Mouse (Mus musculus) liver, postnatal 0 days (tissue): ENCODE data around the gene Fam189b. TPM values are rescaled to one million over a fixed set of nuclear protein-coding genes. Genes with fewer than 3 reads are reported as not detected.

Source experiments
- ATAC-seq: fragments of 200-750 bp; cut with Nextera tagmentation; 2 replicates; pipeline ENCODE4 v1.8.0; 2017; ENCODE audit warnings: mild to moderate bottlenecking, moderate library complexity
- DNase-seq: peaks from one replicate; pipeline ENCODE4 v3.0.0-alpha.2; 2016
- H3K27ac ChIP-seq: fragments of 300-500 bp; sonication (generic); 2 replicates; pipeline ENCODE4 v1.5.1; 2014; ENCODE audit warnings: antibody characterized with exemption, moderate library complexity, mild to moderate bottlenecking, low read depth
- H3K27me3 ChIP-seq: fragments of 300-500 bp; sonication (generic); 2 replicates; pipeline ENCODE4 v1.6.1; 2014; ENCODE audit warnings: low read length, control low read depth, mixed read lengths; ENCODE audit not compliant: insufficient read depth
- H3K36me3 ChIP-seq: fragments of 300-500 bp; sonication (generic); replicated peaks from 2 replicates; pipeline ENCODE4 v1.6.1; 2014; ENCODE audit warnings: mild to moderate bottlenecking, control low read depth, low read length, moderate library complexity, mixed read lengths; ENCODE audit not compliant: insufficient read depth
- H3K4me1 ChIP-seq: fragments of 300-500 bp; sonication (generic); 2 replicates; pipeline ENCODE4 v1.6.1; 2014; ENCODE audit warnings: antibody characterized with exemption, mild to moderate bottlenecking, control low read depth; ENCODE audit not compliant: insufficient read depth
- H3K4me2 ChIP-seq: fragments of 300-500 bp; sonication (generic); 2 replicates; pipeline ENCODE4 v1.6.1; 2014; ENCODE audit warnings: low read depth, mild to moderate bottlenecking, low read length, moderate library complexity, mixed read lengths
- H3K4me3 ChIP-seq: fragments of 300-500 bp; sonication (generic); 2 replicates; pipeline ENCODE4 v1.5.1; 2014; ENCODE audit warnings: low read depth, low read length
- H3K9ac ChIP-seq: fragments of 300-500 bp; sonication (generic); replicated peaks from 2 replicates; pipeline ENCODE4 v1.6.1; 2014; ENCODE audit warnings: mild to moderate bottlenecking, moderate library complexity
- H3K9me3 ChIP-seq: fragments of 300-500 bp; sonication (generic); 2 replicates; pipeline ENCODE4 v1.6.1; 2016; ENCODE audit warnings: mild to moderate bottlenecking, control low read depth, low read length, mixed read lengths
- CTCF ChIP-seq: sonication (generic); IDR thresholded peaks from 2 replicates; pipeline ENCODE4 v1.5.1; 2016; ENCODE audit warnings: antibody characterized with exemption, low read depth
- EP300 ChIP-seq: IDR thresholded peaks from 2 replicates; pipeline ENCODE4 v1.6.1; 2016; ENCODE audit warnings: antibody characterized with exemption, low read depth, mild to moderate bottlenecking
- WGBS: fragments of 180-500 bp; shearing (Covaris S2); extraction: QIAGEN DNeasy Blood & Tissue Kit; methylation state at CpG from one replicate; pipeline ENCODE4 v1.1.7; 2014; ENCODE audit not compliant: insufficient replicate concordance; 5-methylcytosine and 5-hydroxymethylcytosine counted together
- polyA plus RNA-seq: library from polyadenylated mRNA; unstranded; fragments of >200 nt; fragmentation: Nextera tagmentation; extraction: Ambion mirVana; gene quantifications from 2 replicates; pipeline ENCODE4 v1.2.1, GENCODE M21; 2015

The Fam189b gene
- polyA plus RNA-seq, 1 experiment from 2014 or later: 2.1 TPM

DNA sequence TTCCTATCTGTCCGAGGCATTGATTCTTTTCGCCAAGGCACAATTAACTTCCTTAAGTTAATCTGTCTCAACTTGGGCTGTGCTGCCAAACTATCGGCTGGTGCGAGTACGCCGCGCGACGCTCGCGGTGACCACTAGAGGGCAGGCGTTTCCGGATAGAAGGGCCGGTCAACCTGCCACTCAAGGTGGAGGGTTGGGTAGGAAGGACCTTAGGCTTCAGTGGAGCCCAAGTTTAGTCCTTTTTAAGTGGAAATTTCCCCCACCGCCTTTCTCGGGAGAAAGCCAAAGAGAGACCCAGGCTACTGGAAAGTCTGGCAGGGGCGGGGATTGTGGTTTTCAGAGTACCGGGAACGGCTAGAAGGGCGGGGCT, 45.2 kb downstream of the Fam189b start:
- Histone ChIP-seq H3K27ac (no peak overlapping the region), H3K9ac (peak overlapping the region; percentile 50), H3K4me3 (peak overlapping the region; percentile 57), H3K36me3 (no peaks in the 10 kb centered on the region), H3K9me3 (no peaks in the 10 kb centered on the region), H3K27me3 (peaks cover 48% of the 10 kb centered on the region), H3K4me2 (peak overlapping the region; percentile 81), H3K4me1 (peaks cover 10% of the 10 kb centered on the region)
- ATAC-seq: peak; percentile 79
- TF ChIP-seq CTCF (peak; percentile 96), EP300 (no peak)
- DNase-seq: peak; percentile 91
- WGBS: under 1% methylated on average over 20 of the region's 20 CpGs

DNA sequence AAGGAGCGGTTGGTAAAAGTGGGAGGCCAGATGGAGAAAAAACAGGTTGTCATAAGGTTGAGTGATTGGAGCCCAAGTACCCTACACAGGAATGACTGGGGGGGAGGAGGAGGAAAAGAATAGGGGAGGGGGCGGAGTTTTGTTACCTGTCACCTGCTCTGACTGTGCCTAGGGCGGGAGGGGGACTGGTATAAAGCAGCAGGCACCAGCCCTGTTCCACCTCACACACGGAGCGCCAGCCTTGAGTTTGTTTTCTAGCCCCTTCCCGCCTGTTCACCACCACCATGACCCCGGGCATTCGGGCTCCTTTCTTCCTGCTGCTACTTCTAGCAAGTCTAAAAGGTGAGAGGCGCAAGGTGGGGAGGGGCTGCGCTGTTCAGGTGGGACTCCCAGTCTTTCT, 45.9 kb downstream of the Fam189b start, which contains the start of gene Muc1:
Gene Muc1 (plus strand): TSS at position 222 of the 400 bp plus-strand sequence.
- peak within 1 kb of the TSS; percentile 50 for H3K9ac ChIP-seq
- no peak within 1 kb of the TSS for H3K27ac ChIP-seq
- no peaks in the 10 kb centered on the region for H3K9me3 ChIP-seq
- H3K4me3 ChIP-seq: peak within 1 kb of the TSS; percentile 57
- 41% methylated on average over 10 of the region's 10 CpGs for WGBS
- no peaks in the 10 kb centered on the region for H3K36me3 ChIP-seq
- H3K27me3 ChIP-seq: peaks cover 48% of the 10 kb centered on the region
- ATAC-seq (no peak), DNase-seq (no peak)
- peaks cover 16% of the 10 kb centered on the region for H3K4me1 ChIP-seq
- TF ChIP-seq EP300: no peak
- TF ChIP-seq CTCF: no peak
- peak within 1 kb of the TSS; percentile 81 for H3K4me2 ChIP-seq

DNA sequence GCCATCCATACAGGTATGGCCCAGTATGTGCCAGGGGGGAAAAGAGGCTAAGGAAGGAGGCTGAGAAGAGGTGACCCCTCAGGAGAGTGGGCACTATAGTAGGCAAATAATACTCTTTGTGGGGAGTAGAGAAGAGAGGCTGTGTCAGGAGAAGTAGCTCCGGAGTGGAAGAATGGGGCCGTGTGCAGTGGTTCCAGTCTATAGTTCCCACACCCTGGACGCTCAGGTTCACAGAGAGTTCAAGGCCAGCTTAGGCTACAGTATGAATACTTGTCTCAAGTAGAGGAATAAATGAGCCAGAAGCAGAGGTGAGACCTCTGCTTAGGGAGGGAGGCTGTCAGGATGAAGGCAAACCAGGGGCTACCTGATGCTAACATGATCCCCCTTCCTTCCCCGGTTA, 46.3 kb downstream of the Fam189b start:
- WGBS: 70% methylated on average over 4 of the region's 4 CpGs
- TF ChIP-seq CTCF (no peak), EP300 (no peak)
- DNase-seq (no peak), ATAC-seq (no peak)
- Histone ChIP-seq H3K36me3 (no peaks in the 10 kb centered on the region), H3K9me3 (no peaks in the 10 kb centered on the region), H3K9ac (no peak overlapping the region), H3K27ac (no peak overlapping the region), H3K4me2 (no peak overlapping the region), H3K4me1 (peaks cover 16% of the 10 kb centered on the region), H3K27me3 (peaks cover 48% of the 10 kb centered on the region), H3K4me3 (no peak overlapping the region)

DNA sequence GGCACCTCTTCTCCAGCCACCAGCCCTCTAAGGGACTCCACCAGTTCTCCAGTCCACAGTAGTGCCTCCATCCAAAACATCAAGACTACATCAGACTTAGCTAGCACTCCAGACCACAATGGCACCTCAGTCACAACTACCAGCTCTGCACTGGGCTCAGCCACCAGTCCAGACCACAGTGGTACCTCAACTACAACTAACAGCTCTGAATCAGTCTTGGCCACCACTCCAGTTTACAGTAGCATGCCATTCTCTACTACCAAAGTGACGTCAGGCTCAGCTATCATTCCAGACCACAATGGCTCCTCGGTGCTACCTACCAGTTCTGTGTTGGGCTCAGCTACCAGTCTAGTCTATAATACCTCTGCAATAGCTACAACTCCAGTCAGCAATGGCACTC, 47.6 kb downstream of the Fam189b start:
- Histone ChIP-seq H3K27ac (no peak overlapping the region), H3K4me1 (peaks cover 16% of the 10 kb centered on the region), H3K9ac (no peak overlapping the region), H3K9me3 (no peaks in the 10 kb centered on the region), H3K27me3 (peaks cover 39% of the 10 kb centered on the region), H3K4me2 (no peak overlapping the region), H3K4me3 (no peak overlapping the region), H3K36me3 (no peaks in the 10 kb centered on the region)
- TF ChIP-seq CTCF (no peak), EP300 (no peak)
- no peak for ATAC-seq
- no peak for DNase-seq
- 53% methylated on average over 2 of the region's 2 CpGs for WGBS

DNA sequence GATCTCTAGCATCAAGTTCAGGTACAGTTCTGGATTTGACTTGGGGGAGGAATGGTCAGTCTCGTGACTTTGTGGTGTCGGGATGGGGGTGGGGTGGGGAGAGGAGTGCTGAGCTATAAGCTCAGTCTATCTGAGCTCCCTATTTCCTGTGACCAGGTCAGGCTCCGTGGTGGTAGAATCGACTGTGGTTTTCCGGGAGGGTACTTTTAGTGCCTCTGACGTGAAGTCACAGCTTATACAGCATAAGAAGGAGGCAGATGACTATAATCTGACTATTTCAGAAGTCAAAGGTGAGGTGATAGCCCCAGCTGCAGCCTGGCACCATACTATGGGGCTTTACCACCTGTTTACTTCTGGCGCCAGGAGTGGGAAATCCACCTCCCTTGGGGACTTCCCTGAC, 48.4 kb downstream of the Fam189b start:
- H3K27me3 ChIP-seq: peaks cover 32% of the 10 kb centered on the region
- H3K27ac ChIP-seq: no peak overlapping the region
- no peaks in the 10 kb centered on the region for H3K9me3 ChIP-seq
- TF ChIP-seq CTCF (no peak), EP300 (no peak)
- H3K9ac ChIP-seq: no peak overlapping the region
- H3K4me2 ChIP-seq: no peak overlapping the region
- ATAC-seq (no peak), DNase-seq (no peak)
- no peaks in the 10 kb centered on the region for H3K36me3 ChIP-seq
- no peak overlapping the region for H3K4me3 ChIP-seq
- WGBS: 32% methylated on average over 7 of the region's 7 CpGs
- peaks cover 16% of the 10 kb centered on the region for H3K4me1 ChIP-seq

DNA sequence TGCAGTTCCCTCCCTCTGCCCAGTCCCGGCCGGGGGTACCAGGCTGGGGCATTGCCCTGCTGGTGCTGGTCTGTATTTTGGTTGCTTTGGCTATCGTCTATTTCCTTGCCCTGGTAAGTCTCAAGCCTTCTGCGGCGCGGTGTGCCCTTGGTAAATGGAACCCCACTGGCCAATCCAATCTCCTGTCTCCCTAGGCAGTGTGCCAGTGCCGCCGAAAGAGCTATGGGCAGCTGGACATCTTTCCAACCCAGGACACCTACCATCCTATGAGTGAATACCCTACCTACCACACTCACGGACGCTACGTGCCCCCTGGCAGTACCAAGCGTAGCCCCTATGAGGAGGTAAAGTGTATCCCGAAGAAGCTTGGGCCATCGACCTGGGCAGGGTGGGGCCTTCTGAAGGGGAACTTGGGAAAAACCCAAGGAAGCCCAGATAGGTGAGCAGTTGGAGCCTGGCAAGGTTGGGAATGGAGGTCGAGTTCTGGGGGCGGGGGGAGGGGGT, 48.9 kb downstream of the Fam189b start:
- WGBS: 76% methylated on average over 16 of the region's 16 CpGs
- ATAC-seq (no peak), DNase-seq (no peak)
- H3K9ac ChIP-seq: no peak overlapping the region
- H3K4me3 ChIP-seq: no peak overlapping the region
- H3K27me3 ChIP-seq: peaks cover 28% of the 10 kb centered on the region
- TF ChIP-seq EP300 (no peak), CTCF (no peak)
- no peaks in the 10 kb centered on the region for H3K9me3 ChIP-seq
- no peak overlapping the region for H3K4me2 ChIP-seq
- H3K4me1 ChIP-seq: peaks cover 15% of the 10 kb centered on the region
- H3K27ac ChIP-seq: no peak overlapping the region
- H3K36me3 ChIP-seq: no peaks in the 10 kb centered on the region

DNA sequence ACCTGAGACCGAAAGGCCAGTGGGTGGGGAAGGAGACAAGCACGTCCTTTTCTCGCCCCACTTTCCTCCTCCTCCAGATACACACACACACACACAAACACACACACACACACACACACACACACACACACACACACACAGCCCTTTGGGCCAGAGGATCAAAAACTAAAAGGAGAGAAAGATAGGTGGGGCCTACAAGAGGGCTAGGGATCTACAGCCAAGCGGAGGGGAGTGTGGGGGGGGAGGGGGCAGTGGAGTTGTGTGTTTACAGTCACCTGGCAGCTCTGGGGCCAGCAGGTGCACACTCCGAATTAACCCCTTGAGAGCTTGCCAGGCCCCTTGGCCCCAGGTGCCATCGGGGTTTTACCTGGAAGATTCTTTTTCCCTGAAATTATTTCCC, 49.7 kb downstream of the Fam189b start:
- ATAC-seq (no peak), DNase-seq (no peak)
- no peak overlapping the region for H3K9ac ChIP-seq
- H3K27ac ChIP-seq: no peak overlapping the region
- peaks cover 9% of the 10 kb centered on the region for H3K4me1 ChIP-seq
- H3K36me3 ChIP-seq: no peaks in the 10 kb centered on the region
- no peak overlapping the region for H3K4me2 ChIP-seq
- H3K9me3 ChIP-seq: no peaks in the 10 kb centered on the region
- no peak overlapping the region for H3K4me3 ChIP-seq
- 61% methylated on average over 6 of the region's 6 CpGs for WGBS
- TF ChIP-seq CTCF (no peak), EP300 (no peak)
- H3K27me3 ChIP-seq: peaks cover 20% of the 10 kb centered on the region
